ENCODE assay signal across 15 mouse cellular contexts in the genomic region with DNA sequence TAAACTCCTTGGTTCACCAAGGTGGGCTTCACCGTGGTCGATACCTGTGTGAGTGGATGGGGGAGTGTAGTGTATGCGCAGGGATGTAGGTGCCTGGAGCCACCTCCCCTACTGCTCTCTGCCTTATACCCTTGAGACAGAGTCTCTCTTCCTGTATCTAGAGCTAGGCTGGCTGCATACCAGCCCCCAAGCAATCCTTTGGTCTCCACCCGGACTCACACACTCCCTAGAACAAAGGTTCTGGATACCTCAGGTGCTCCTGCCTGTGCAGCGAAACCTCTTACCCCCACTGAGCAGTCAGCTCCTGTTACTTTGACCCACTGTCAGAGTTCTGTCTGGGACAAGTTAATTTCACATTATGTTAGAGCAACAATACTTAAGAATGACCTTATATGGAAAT. TPM values are rescaled to one million over a fixed set of nuclear protein-coding genes. Genes with fewer than 3 reads are reported as not detected.
DNase-seq lines count a peak whose midpoint lies in the region; ATAC-seq and TF ChIP-seq lines count a peak whose summit lies in the region.
"Had no signal": no experiment of that assay in that cellular context is flagged by ENCODE, and none has a peak within 500 bp of the region (broad histone marks: within the 10 kb centered on the region; RNA-seq: fewer than 3 reads in every experiment).

No protein-coding gene starts in this region.

- peaks cover 27% of the 10 kb centered on the region for H3K4me1 ChIP-seq in heart, embryonic 15.5 days (replicated peaks)
- H3K4me1 ChIP-seq in embryonic facial prominence, embryonic 14.5 days (ENCODE audit: control insufficient read depth, insufficient read depth, low read length), result peaks cover 22% of the 10 kb centered on the region
- peaks cover 27% of the 10 kb centered on the region for H3K4me1 ChIP-seq in midbrain, postnatal 0 days (ENCODE audit: insufficient read depth, low read length)

- no peak for TF ChIP-seq CTCF in midbrain, postnatal 0 days (IDR thresholded peaks at IDR 0.05)

- H3K9me3 ChIP-seq in heart, embryonic 15.5 days (replicated peaks), result no peaks in the 10 kb centered on the region
- H3K9me3 ChIP-seq in embryonic facial prominence, embryonic 14.5 days (ENCODE audit: control insufficient read depth, low read length), result no peaks in the 10 kb centered on the region
- H3K9me3 ChIP-seq in midbrain, postnatal 0 days (ENCODE audit: low read length), result no peaks in the 10 kb centered on the region

- DNase-seq in heart, adult 9 months (ENCODE audit: low spot score in 2 of 2), result no peak
- peak; percentile 16 for DNase-seq in embryonic facial prominence, embryonic 14.5 days (ENCODE audit: low spot score)
- DNase-seq in kidney, postnatal 10 days, result peak; percentile 44
- DNase-seq in midbrain, postnatal 0 days (ENCODE audit: low spot score), result no peak
- DNase-seq in left cerebral cortex, postnatal 4 days, result no peak
- no peak for DNase-seq in frontal cortex, postnatal 10 days (ENCODE audit: low spot score in 2 of 2)
- DNase-seq in right cerebral cortex, adult 2 months (ENCODE audit: low spot score in 2 of 2), result no peak
- DNase-seq: adrenal gland, postnatal 36 days; cerebellum, adult 8-10 months; heart, postnatal 4 days; thymus, postnatal 36 days had no signal

- no peak for ATAC-seq in heart, embryonic 15.5 days (replicated peaks; ENCODE audit: insufficient number of reproducible peaks, insufficient read depth, low FRiP score, low read depth)
- ATAC-seq in embryonic facial prominence, embryonic 14.5 days (ENCODE audit: low read depth), result no peak
- ATAC-seq in midbrain, postnatal 0 days (ENCODE audit: low FRiP score), result no peak

- H3K4me2 ChIP-seq in heart, embryonic 15.5 days, result no peak overlapping the region
- H3K4me2 ChIP-seq in embryonic facial prominence, embryonic 14.5 days (ENCODE audit: low read depth, low read length), result no peak overlapping the region
- no peak overlapping the region for H3K4me2 ChIP-seq in midbrain, postnatal 0 days (ENCODE audit: low read depth, low read length, poor library complexity, severe bottlenecking)

- no peaks in the 10 kb centered on the region for H3K27me3 ChIP-seq in heart, embryonic 15.5 days
- no peaks in the 10 kb centered on the region for H3K27me3 ChIP-seq in embryonic facial prominence, embryonic 14.5 days (replicated peaks; ENCODE audit: control insufficient read depth, insufficient read depth, low read length)
- H3K27me3 ChIP-seq in midbrain, postnatal 0 days (ENCODE audit: insufficient read depth, low read length), result no peaks in the 10 kb centered on the region

- 74% methylated on average over 5 of the region's 5 CpGs for WGBS in heart, embryonic 15.5 days
- WGBS in embryonic facial prominence, embryonic 14.5 days, result 43% methylated on average over 5 of the region's 5 CpGs
- 78% methylated on average over 5 of the region's 5 CpGs for WGBS in midbrain, postnatal 0 days

- no peaks in the 10 kb centered on the region for H3K36me3 ChIP-seq in heart, embryonic 15.5 days
- H3K36me3 ChIP-seq in embryonic facial prominence, embryonic 14.5 days (ENCODE audit: control insufficient read depth, insufficient read depth, low read length), result no peaks in the 10 kb centered on the region
- H3K36me3 ChIP-seq in midbrain, postnatal 0 days (ENCODE audit: insufficient read depth, low read length), result no peaks in the 10 kb centered on the region

- no peak overlapping the region for H3K4me3 ChIP-seq in heart, embryonic 15.5 days
- H3K4me3 ChIP-seq in embryonic facial prominence, embryonic 14.5 days (ENCODE audit: low read depth, low read length), result no peak overlapping the region
- H3K4me3 ChIP-seq in midbrain, postnatal 0 days (ENCODE audit: low read depth, low read length), result no peak overlapping the region
- H3K4me3 ChIP-seq: erythroblast, embryonic 14.5 days; layer of hippocampus, adult 2 months; myocyte had no signal

- peak overlapping the region; percentile 19; the same call in 1 of the 2 replicates for H3K27ac ChIP-seq in heart, embryonic 15.5 days
- no peak overlapping the region for H3K27ac ChIP-seq in embryonic facial prominence, embryonic 14.5 days (replicated peaks; ENCODE audit: low read depth, low read length)
- peak overlapping the region; percentile 100 for H3K27ac ChIP-seq in midbrain, postnatal 0 days (ENCODE audit: low read depth, low read length)
- H3K27ac ChIP-seq: layer of hippocampus, adult 2 months had no signal

- intact Hi-C loops in left cerebral cortex, postnatal 4 days (cut with DNase I), result no loop called here

- H3K9ac ChIP-seq in heart, embryonic 15.5 days, result no peak overlapping the region
- peak overlapping the region; percentile 6; the same call in 1 of the 2 replicates for H3K9ac ChIP-seq in embryonic facial prominence, embryonic 14.5 days (ENCODE audit: low read depth, low read length)
- H3K9ac ChIP-seq in midbrain, postnatal 0 days (replicated peaks; ENCODE audit: low read length, poor library complexity, severe bottlenecking), result no peak overlapping the region

RNA-seq across cellular contexts. Expression of a gene that starts 8.2 kb away (rescaled TPM):
- polyA plus RNA-seq in heart, embryonic 15.5 days (2015; fragmentation: Nextera tagmentation; extraction: Ambion mirVana), result 17.1 and 24.2 TPM in 2 replicates
- 32.9 and 36.9 TPM in 2 replicates for polyA plus RNA-seq in embryonic facial prominence, embryonic 14.5 days (2014; fragmentation: Nextera tagmentation; extraction: Ambion mirVana)
- 114 and 142 TPM in 2 replicates for total RNA-seq in midbrain, postnatal 0 days (2014; rRNA removed)
- 17.4 and 19.4 TPM in 2 replicates for polyA plus RNA-seq in midbrain, postnatal 0 days (2015; fragmentation: Nextera tagmentation; extraction: Ambion mirVana)
- 100 to 1,000 TPM; 232 to 250 TPM for total RNA-seq in left cerebral cortex, postnatal 4 days (2021)

Comparison
In these comparisons a context has a peak if more than half of its experiments do, and no peak if none do; other contexts are left out.
1. DNase-seq: peak in embryonic facial prominence, embryonic 14.5 days (single experiment) and kidney, postnatal 10 days (single experiment); none in heart, adult 9 months (0 of 2), midbrain, postnatal 0 days (single experiment), left cerebral cortex, postnatal 4 days (single experiment), frontal cortex, postnatal 10 days (0 of 2) and right cerebral cortex, adult 2 months (0 of 2).